Mouse (Mus musculus): ENCODE data around the gene Ttc28.

GRCm38 (mm10) chr5:111120705-111121420 is 241.3 kb downstream of the Ttc28 start:
- no peak for TF ChIP-seq MAFK (IDR thresholded peaks at IDR 0.05; ENCODE audit: insufficient read depth, low read depth, low read length)
- no peak for TF ChIP-seq ZNF384 (IDR thresholded peaks at IDR 0.05; ENCODE audit: low read depth, low read length)
- no peak for TF ChIP-seq HCFC1 (IDR thresholded peaks at IDR 0.05; ENCODE audit: borderline replicate concordance, insufficient read depth, low read length)
- no peak for TF ChIP-seq CHD2 (IDR thresholded peaks at IDR 0.05; ENCODE audit: low read depth, low read length)
